Mouse (Mus musculus) testis, adult 2 months (tissue): ENCODE measurements at regions not wholly inside any gene's neighbourhood (a gene's known extent, or its start where the extent isn't known, plus 50 kb on each side); places are given as distances from the start of the nearest gene placed in this dataset.

Experiments used
- H3K27ac ChIP-seq: fragments of 200-500 bp; 2 replicates; pipeline ENCODE4 v1.5.1; 2012; ENCODE audit warnings: low read depth, low read length; ENCODE audit not compliant: control insufficient read depth, insufficient read depth
- H3K27me3 ChIP-seq: fragments of 200-500 bp; 2 replicates; pipeline ENCODE4 v1.6.1; 2012; ENCODE audit warnings: mild to moderate bottlenecking, low read length, moderate library complexity; ENCODE audit not compliant: control insufficient read depth, insufficient read depth
- H3K36me3 ChIP-seq: fragments of 200-500 bp; 2 replicates; pipeline ENCODE4 v1.6.1; 2012; ENCODE audit warnings: mild to moderate bottlenecking, low read length; ENCODE audit not compliant: control insufficient read depth, insufficient read depth
- H3K4me1 ChIP-seq: fragments of 200-500 bp; 2 replicates; pipeline ENCODE4 v1.6.1; 2012; ENCODE audit warnings: low read length; ENCODE audit not compliant: control insufficient read depth, insufficient read depth
- H3K4me3 ChIP-seq: fragments of 200-500 bp; 2 replicates; pipeline ENCODE4 v1.5.1; 2012; ENCODE audit warnings: low read depth, mild to moderate bottlenecking, low read length, moderate library complexity, mixed read lengths; ENCODE audit not compliant: control insufficient read depth
- CTCF ChIP-seq: fragments of 200-500 bp; IDR thresholded peaks from 2 replicates; pipeline ENCODE4 v1.5.1; 2012; ENCODE audit warnings: low read depth, mild to moderate bottlenecking, inconsistent platforms, low read length, moderate library complexity; ENCODE audit not compliant: control insufficient read depth, insufficient read depth, insufficient replicate concordance
- POLR2A ChIP-seq: fragments of 200-500 bp; IDR thresholded peaks from 2 replicates; pipeline ENCODE4 v1.6.1; 2012; ENCODE audit warnings: low read depth, mild to moderate bottlenecking, inconsistent platforms, low read length, moderate library complexity; ENCODE audit not compliant: control insufficient read depth

GRCm38 (mm10) chr6:101030451-101031125, 197.2 kb downstream of the Ppp4r2 start:
- Histone ChIP-seq H3K36me3 (no peaks in the 10 kb centered on the region), H3K4me1 (no peaks in the 10 kb centered on the region), H3K4me3 (no peak overlapping the region), H3K27me3 (no peaks in the 10 kb centered on the region), H3K27ac (no peak overlapping the region)
- TF ChIP-seq CTCF (no peak), POLR2A (no peak)

DNA sequence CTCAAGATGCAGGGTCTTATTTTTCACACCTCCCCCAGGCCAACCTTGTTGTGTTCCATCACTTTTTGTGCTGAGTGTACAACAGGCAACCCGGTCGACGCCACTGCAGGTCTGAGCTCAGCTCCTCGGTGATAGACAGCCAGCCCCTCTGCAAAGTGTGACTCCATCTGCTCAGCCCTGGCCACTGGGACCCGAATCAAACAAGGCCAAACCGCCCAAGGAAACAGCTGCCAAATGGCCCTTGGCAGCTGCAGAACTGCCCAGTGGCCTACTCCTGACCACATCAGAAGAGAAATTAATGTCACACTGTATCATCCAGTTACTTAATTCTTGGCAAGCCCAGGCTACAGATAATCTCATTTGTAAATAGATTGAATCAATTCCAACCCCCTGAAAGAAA, 213.3 kb downstream of the Ppp4r2 start:
- H3K4me1 ChIP-seq, result no peaks in the 10 kb centered on the region
- H3K27me3 ChIP-seq, result no peaks in the 10 kb centered on the region
- H3K4me3 ChIP-seq, result no peak overlapping the region
- H3K27ac ChIP-seq, result no peak overlapping the region
- TF ChIP-seq POLR2A, result no peak
- no peak for TF ChIP-seq CTCF
- no peaks in the 10 kb centered on the region for H3K36me3 ChIP-seq

- no peak overlapping the region for H3K4me3 ChIP-seq
- H3K27ac ChIP-seq, result no peak overlapping the region
- TF ChIP-seq POLR2A (no peak), CTCF (no peak)
These were observed 213.8 kb downstream of the Ppp4r2 start for GRCm38 (mm10) chr6:101047195-101047594.

DNA sequence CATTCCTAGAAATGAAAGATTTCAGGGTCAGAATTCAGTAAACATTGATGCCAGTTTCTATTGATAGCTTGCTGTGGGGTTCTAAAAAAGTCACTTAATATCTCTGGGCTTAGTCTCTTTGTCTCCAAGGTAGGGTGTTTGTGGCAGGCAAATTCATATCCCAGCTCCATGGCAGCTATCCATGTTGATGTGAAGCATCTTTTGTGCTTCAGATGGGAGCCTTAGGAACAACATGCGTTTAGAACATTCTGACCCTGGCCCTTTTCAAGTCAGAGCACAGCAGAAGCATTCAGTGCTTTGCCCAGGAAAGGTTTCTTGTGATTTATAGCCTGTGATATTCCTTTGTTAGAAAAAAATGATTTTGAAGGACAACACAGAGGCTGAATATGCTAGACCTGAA, 215.0 kb downstream of the Ppp4r2 start:
- Histone ChIP-seq H3K4me3 (no peak overlapping the region), H3K27me3 (no peaks in the 10 kb centered on the region), H3K36me3 (no peaks in the 10 kb centered on the region), H3K4me1 (no peaks in the 10 kb centered on the region), H3K27ac (no peak overlapping the region)
- TF ChIP-seq POLR2A (no peak), CTCF (no peak)

More at GRCm38 (mm10) chr6:101047195-101047594, 213.8 kb downstream of the Ppp4r2 start:
- Histone ChIP-seq H3K4me1 (no peaks in the 10 kb centered on the region), H3K36me3 (no peaks in the 10 kb centered on the region), H3K27me3 (no peaks in the 10 kb centered on the region)

DNA sequence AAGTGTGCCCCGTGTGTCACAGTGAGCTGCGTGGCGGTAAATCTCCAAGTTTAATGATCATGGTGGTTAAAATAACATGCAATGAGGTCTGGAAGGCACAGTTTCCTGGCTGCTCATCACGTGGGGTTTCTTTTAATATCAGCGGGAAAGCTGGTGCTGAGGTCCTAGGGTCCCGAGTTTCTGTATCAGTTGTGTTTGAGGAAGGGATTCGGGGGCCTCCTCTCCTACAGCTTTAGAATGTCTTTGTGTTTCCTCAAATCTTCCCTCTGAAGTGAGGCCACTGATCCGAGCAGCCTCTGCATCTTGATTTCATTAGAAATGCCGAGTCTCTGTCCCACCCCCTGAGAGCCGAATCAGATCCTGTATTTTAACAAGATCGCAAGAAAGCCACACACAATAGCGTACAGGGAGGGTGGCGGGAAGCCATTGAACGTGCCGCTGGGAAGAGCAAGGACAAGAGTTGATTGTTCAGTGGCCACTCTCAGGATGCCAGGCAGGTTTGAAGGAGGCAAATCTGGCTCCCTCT, 215.5 kb downstream of the Ppp4r2 start:
- no peaks in the 10 kb centered on the region for H3K4me1 ChIP-seq
- no peaks in the 10 kb centered on the region for H3K36me3 ChIP-seq
- no peak overlapping the region for H3K27ac ChIP-seq
- H3K27me3 ChIP-seq, result no peaks in the 10 kb centered on the region
- H3K4me3 ChIP-seq, result no peak overlapping the region
- TF ChIP-seq CTCF, result no peak
- TF ChIP-seq POLR2A, result no peak

- H3K27ac ChIP-seq, result no peak overlapping the region
- no peaks in the 10 kb centered on the region for H3K36me3 ChIP-seq
- TF ChIP-seq POLR2A (no peak), CTCF (no peak)
- H3K4me1 ChIP-seq, result no peaks in the 10 kb centered on the region
- H3K4me3 ChIP-seq, result no peak overlapping the region
- H3K27me3 ChIP-seq, result no peaks in the 10 kb centered on the region
These were observed 221.5 kb downstream of the Ppp4r2 start for GRCm38 (mm10) chr6:101054880-101055279.

DNA sequence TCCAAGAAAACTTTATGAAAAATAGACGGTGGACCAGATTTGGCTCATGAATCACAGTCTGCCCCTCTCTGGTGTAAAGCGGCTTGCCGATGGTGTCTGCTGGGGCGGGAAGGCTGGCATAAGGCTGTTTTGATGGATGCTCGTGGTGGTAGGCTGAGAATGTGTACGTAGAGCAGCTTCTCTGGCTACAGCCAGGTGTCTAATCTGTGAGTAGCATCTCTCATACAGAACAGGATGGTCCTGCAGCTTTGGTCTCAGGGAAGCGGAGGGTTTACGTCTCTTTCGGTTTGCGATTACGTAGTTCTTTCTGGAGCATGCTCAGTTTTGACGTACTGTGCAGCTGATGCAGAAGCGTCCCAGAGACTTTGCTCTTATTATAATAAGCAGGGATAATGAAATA, 222.9 kb downstream of the Ppp4r2 start:
- TF ChIP-seq CTCF (no peak), POLR2A (no peak)

GRCm38 (mm10) chr6:101059058-101059457, 225.6 kb downstream of the Ppp4r2 start:
- TF ChIP-seq CTCF, result no peak
- TF ChIP-seq POLR2A, result no peak
- Histone ChIP-seq H3K4me1 (peaks cover 2% of the 10 kb centered on the region; the same call in 1 of the 2 replicates), H3K27ac (no peak overlapping the region), H3K4me3 (no peak overlapping the region), H3K36me3 (no peaks in the 10 kb centered on the region), H3K27me3 (no peaks in the 10 kb centered on the region)

More for the DNA sequence above, 222.9 kb downstream of the Ppp4r2 start:
- Histone ChIP-seq H3K27me3 (no peaks in the 10 kb centered on the region), H3K36me3 (no peaks in the 10 kb centered on the region), H3K4me1 (no peaks in the 10 kb centered on the region), H3K27ac (no peak overlapping the region), H3K4me3 (no peak overlapping the region)
